Mouse (Mus musculus) neural tube, embryonic 13.5 days (tissue): ENCODE data around the gene Dohh. TPM values are rescaled to one million over a fixed set of nuclear protein-coding genes. Genes with fewer than 3 reads are reported as not detected.

ENCODE experiments used
- ATAC-seq: fragments of 200-750 bp; cut with Nextera tagmentation; 2 replicates; pipeline ENCODE4 v1.8.0; 2017; ENCODE audit warnings: low read depth, mild to moderate bottlenecking, moderate TSS enrichment, moderate library complexity
- H3K27ac ChIP-seq: fragments of 300-500 bp; sonication (generic); replicated peaks from 2 replicates; pipeline ENCODE4 v1.5.1; 2015; ENCODE audit warnings: moderate library complexity, mild to moderate bottlenecking, inconsistent platforms
- H3K27me3 ChIP-seq: fragments of 300-500 bp; sonication (generic); 2 replicates; pipeline ENCODE4 v1.6.1; 2015; ENCODE audit warnings: mild to moderate bottlenecking, inconsistent platforms
- H3K36me3 ChIP-seq: fragments of 300-500 bp; sonication (generic); 2 replicates; pipeline ENCODE4 v1.6.1; 2015; ENCODE audit warnings: mild to moderate bottlenecking, inconsistent platforms
- H3K4me1 ChIP-seq: fragments of 300-500 bp; sonication (generic); replicated peaks from 2 replicates; pipeline ENCODE4 v1.6.1; 2015; ENCODE audit warnings: inconsistent platforms
- H3K4me2 ChIP-seq: fragments of 300-500 bp; sonication (generic); 2 replicates; pipeline ENCODE4 v1.6.1; 2015; ENCODE audit warnings: inconsistent platforms, mild to moderate bottlenecking, moderate library complexity
- H3K4me3 ChIP-seq: fragments of 300-500 bp; sonication (generic); 2 replicates; pipeline ENCODE4 v1.5.1; 2015; ENCODE audit warnings: mild to moderate bottlenecking, inconsistent platforms
- H3K9ac ChIP-seq: fragments of 300-500 bp; sonication (generic); 2 replicates; pipeline ENCODE4 v1.6.1; 2015; ENCODE audit warnings: moderate library complexity, mild to moderate bottlenecking, inconsistent platforms
- H3K9me3 ChIP-seq: fragments of 300-500 bp; sonication (generic); 2 replicates; pipeline ENCODE4 v1.6.1; 2016; ENCODE audit warnings: inconsistent platforms
- WGBS: fragments of 180-500 bp; shearing (Covaris S2); methylation state at CpG from one replicate; pipeline ENCODE4 v1.1.7; 2015; 5-methylcytosine and 5-hydroxymethylcytosine counted together
- polyA plus RNA-seq: library from polyadenylated mRNA; unstranded; fragments of >200 nt; fragmentation: Nextera tagmentation; extraction: Ambion mirVana; gene quantifications from 2 replicates; pipeline ENCODE4 v1.2.1, GENCODE M21; 2015

The Dohh gene
- polyA plus RNA-seq, 1 experiment from 2014 or later: 75.2 TPM

DNA sequence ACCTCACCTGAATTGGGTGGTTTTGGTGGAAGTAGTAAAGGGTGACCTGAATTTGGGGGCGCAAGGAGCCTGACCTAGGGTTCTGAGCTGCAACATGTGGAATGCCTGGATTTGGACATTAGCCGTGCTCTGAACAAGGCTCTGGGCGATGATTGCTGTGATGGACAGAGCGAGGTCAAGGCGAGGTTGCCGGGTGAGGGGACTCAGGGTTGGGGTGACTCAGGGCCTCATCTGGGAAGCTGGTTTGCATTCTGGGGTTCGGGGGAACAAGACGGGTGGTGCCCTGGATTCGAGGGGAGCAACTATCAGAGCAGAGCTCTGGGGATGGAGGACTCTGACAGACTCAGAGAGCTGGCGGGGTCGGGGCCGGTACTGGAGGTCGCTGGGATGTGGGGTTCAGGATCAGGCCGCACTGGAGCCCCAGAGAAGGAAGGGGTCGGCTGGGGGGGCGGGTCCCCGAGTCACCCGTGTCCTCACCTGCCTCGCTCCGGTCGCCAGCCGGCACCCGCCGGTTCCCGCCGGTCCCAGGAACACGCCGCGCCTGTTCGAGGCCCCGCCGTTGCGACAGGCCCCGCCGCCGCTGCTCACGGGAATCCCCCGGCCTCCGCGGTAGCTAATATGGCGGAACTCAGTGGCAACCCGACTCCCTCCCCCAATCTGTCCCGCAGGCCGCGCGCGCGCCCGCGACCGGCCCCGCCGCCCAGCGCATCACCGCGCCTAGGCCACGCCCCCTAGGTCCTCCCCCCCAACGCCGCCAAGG lies 6.3 kb upstream of the Dohh start, which contains the start of gene Fzr1:
Gene Fzr1, minus strand, starts transcription at position 724 of the 760 bp plus-strand sequence.
- H3K36me3 ChIP-seq: peaks cover 22% of the 10 kb centered on the region
- peak; percentile 69 for ATAC-seq

DNA sequence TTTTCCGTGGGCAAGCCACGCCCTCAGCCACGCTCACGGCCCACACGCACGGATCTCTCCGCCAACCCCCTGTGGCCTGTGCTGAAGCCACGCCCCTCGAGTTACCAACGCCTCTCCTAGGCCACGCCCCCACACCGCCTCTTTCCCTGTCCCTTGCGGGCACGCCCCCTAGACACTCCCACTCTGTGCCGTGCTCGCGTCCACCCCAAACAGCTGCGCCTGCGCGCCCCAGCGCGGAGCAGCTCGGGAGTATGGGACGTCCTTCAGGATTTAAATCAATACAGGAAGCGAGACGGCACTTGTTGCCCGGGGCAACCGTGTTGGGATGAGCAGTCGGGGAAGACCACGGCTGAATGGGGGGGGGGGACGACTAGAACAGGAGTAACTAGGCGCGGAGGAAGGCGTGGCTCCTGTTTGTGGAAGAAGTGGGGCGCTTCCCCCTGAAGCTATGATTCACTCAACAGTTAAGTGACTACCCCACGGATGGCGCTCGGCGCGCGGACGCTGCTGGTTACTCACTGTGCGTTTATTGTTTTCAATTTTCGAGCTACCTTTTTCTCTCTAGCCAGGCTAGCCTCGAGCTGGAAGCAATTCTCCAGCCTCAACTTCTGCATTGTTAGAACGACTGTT lies 5.6 kb upstream of the Dohh start:
- no peaks in the 10 kb centered on the region for H3K27me3 ChIP-seq
- WGBS: under 1% methylated on average over 46 of the region's 46 CpGs
- peaks cover 33% of the 10 kb centered on the region for H3K4me1 ChIP-seq
- peak overlapping the region; percentile 57 for H3K9ac ChIP-seq
- peak overlapping the region; percentile 71 for H3K4me3 ChIP-seq
- H3K36me3 ChIP-seq: peaks cover 15% of the 10 kb centered on the region
- H3K4me2 ChIP-seq: peak overlapping the region; percentile 59
- peak; percentile 96 for ATAC-seq
- H3K9me3 ChIP-seq: no peaks in the 10 kb centered on the region
- H3K27ac ChIP-seq: peak overlapping the region; percentile 79

More for the DNA sequence above, 6.3 kb upstream of the Dohh start, which contains the start of gene Fzr1:
- peak within 1 kb of the TSS; percentile 86 for H3K4me2 ChIP-seq
- no peaks in the 10 kb centered on the region for H3K9me3 ChIP-seq
- H3K9ac ChIP-seq: peak within 1 kb of the TSS; percentile 86
- WGBS: under 1% methylated on average over 56 of the region's 59 CpGs
- H3K27ac ChIP-seq: peak within 1 kb of the TSS; percentile 79
- peaks cover 38% of the 10 kb centered on the region for H3K4me1 ChIP-seq
- H3K4me3 ChIP-seq: peak within 1 kb of the TSS; percentile 71
- no peaks in the 10 kb centered on the region for H3K27me3 ChIP-seq

DNA sequence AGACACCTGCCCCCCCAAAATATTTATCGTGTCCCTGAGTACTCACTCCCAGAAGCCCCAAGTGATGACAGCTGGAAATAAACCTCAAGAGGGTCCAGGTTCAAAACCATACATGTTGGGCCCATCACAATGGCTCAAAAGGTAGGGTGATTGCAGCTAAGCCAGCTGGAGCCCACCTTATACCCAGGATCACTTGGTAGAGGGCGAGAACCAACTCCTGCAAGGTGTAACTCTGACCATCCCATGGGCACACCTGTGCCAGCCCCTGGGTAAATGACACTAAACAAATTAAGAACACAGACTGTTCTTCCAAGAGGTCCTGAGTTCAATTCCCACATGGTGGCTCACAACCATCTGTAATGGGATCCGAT lies 5.1 kb upstream of the Dohh start:
- peak overlapping the region; percentile 66 for H3K27ac ChIP-seq
- H3K4me1 ChIP-seq: peaks cover 29% of the 10 kb centered on the region
- ATAC-seq: peak; percentile 1
- H3K27me3 ChIP-seq: no peaks in the 10 kb centered on the region
- H3K4me3 ChIP-seq: peak overlapping the region; percentile 71
- H3K4me2 ChIP-seq: peak overlapping the region; percentile 59
- 59% methylated on average over 3 of the region's 3 CpGs for WGBS
- peak overlapping the region; percentile 57 for H3K9ac ChIP-seq
- no peaks in the 10 kb centered on the region for H3K9me3 ChIP-seq
- peaks cover 10% of the 10 kb centered on the region for H3K36me3 ChIP-seq

DNA sequence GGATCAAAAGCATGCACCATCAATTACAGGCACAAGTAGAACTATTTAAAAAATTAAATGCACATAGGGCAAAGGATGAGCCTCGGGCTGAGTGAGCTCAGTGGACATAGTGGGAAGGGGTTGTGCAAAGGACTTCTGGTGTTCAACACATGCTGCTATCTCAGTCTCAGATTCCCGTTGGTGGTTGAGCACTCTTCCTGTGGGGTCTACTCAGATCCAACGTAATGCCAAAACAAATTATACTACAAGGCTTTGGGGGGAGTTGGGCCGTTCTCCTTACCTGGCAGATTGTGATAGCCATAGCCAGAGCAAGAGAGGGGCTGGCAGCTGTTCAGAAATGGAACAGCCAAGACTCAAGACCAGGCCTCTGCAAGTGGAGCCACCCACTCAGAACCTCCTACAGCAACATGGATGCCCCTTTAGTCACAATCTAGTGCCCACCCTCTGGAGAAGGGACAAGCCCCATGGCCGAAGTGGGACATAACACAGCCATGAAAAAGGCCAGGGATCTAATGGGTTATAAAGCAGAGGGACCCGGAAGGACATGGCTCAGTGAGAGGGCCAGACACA lies 4.3 kb upstream of the Dohh start:
- no peaks in the 10 kb centered on the region for H3K9me3 ChIP-seq
- H3K27ac ChIP-seq: no peak overlapping the region
- H3K4me2 ChIP-seq: no peak overlapping the region
- ATAC-seq: no peak
- no peak overlapping the region for H3K4me3 ChIP-seq
- no peak overlapping the region for H3K9ac ChIP-seq
- H3K27me3 ChIP-seq: no peaks in the 10 kb centered on the region
- 90% methylated on average over 6 of the region's 6 CpGs for WGBS
- H3K36me3 ChIP-seq: peaks cover 7% of the 10 kb centered on the region; the same call in 1 of the 2 replicates
- H3K4me1 ChIP-seq: peaks cover 31% of the 10 kb centered on the region

DNA sequence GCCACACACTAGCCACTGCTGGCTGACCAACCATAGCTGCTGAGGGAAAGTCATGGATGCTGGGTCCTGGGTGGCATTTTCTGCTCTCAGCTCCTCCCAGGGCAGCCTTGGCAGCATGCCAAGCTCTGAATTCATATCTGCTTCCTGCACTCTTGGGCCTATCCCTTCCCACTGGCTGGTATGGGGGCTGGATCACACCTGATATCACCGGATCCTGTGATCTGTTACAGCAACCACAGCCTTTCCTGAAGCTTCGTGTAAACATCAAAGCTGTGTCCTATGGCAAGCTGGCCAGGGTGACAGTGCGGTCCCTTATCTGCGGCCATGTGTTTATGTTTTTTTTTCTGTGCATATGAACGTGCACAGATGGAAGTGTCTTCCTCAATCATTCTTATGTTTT lies 2.2 kb upstream of the Dohh start:
- Histone ChIP-seq H3K4me1 (peaks cover 27% of the 10 kb centered on the region), H3K36me3 (peaks cover 14% of the 10 kb centered on the region), H3K9ac (0 out of 2 replicates have a peak overlapping the region, but pooled peaks have one; percentile 32), H3K9me3 (no peaks in the 10 kb centered on the region), H3K27ac (peak overlapping the region; percentile 28; the same call in 1 of the 2 replicates), H3K4me3 (no peak overlapping the region), H3K4me2 (no peak overlapping the region), H3K27me3 (no peaks in the 10 kb centered on the region)
- 87% methylated on average over 5 of the region's 5 CpGs for WGBS
- no peak for ATAC-seq

DNA sequence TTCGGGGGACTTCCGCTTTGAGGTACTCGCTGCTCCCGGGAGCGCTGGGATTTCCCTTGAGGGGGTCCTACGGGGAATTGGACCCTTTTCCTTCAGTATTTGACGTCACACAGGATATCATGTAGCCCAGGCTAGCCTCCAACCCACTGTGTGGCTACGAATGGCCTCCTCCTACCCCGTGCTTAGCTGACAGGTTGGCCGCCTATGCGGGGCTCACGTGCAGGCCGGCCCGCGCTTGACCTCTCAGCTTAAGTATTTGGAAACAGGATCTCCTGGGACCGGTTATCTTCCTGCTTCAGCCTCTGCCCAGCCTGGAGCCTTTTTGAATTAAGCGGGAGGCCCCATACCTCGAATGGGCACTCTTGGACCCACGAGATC lies 366 bp downstream of the Dohh start:
- peak overlapping the region; percentile 85 for H3K4me3 ChIP-seq
- ATAC-seq: peak; percentile 24
- peak overlapping the region; percentile 91 for H3K4me2 ChIP-seq
- no peaks in the 10 kb centered on the region for H3K27me3 ChIP-seq
- H3K9me3 ChIP-seq: no peaks in the 10 kb centered on the region
- peak overlapping the region; percentile 87 for H3K27ac ChIP-seq
- H3K4me1 ChIP-seq: peaks cover 18% of the 10 kb centered on the region
- H3K9ac ChIP-seq: peak overlapping the region; percentile 83
- H3K36me3 ChIP-seq: peaks cover 33% of the 10 kb centered on the region
- WGBS: under 1% methylated on average over 19 of the region's 19 CpGs

DNA sequence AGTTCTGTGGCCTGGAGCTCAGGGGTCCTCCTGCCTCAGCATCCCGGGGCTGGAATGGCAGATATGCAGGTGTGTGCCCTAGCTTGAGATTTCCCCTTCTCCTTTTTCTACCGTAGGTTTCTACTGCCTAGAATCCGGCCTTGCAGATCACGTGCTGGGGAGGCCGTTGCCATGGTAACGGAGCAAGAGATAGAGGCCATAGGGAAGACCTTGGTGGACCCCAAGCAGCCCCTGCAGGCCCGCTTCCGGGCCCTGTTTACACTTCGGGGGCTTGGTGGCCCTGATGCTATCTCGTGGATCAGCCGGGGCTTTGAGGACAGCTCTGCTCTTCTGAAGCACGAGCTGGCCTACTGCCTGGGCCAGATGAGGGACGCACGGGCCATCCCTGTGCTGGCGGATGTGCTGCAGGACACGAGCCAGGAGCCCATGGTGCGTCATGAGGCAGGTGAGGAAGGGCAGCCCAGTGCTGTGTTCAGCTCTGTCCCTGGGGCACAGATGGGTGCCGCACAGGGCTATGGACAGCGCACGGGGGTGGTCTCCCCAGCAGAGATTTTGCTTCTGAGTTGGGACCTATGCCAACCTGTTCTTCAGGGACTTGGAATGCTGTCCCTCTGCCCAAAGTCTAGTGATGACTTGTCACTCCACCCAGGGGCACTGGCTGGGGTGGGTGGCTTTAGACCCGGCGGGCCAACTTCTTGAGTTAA lies 1.5 kb downstream of the Dohh start:
- Histone ChIP-seq H3K4me2 (peak overlapping the region; percentile 91), H3K27me3 (no peaks in the 10 kb centered on the region), H3K4me1 (peaks cover 21% of the 10 kb centered on the region), H3K9ac (peak overlapping the region; percentile 83; the same call in 1 of the 2 replicates), H3K27ac (no peak overlapping the region), H3K4me3 (peak overlapping the region; percentile 85; the same call in 1 of the 2 replicates), H3K9me3 (no peaks in the 10 kb centered on the region), H3K36me3 (peaks cover 36% of the 10 kb centered on the region)
- ATAC-seq: no peak
- WGBS: 82% methylated on average over 22 of the region's 22 CpGs

DNA sequence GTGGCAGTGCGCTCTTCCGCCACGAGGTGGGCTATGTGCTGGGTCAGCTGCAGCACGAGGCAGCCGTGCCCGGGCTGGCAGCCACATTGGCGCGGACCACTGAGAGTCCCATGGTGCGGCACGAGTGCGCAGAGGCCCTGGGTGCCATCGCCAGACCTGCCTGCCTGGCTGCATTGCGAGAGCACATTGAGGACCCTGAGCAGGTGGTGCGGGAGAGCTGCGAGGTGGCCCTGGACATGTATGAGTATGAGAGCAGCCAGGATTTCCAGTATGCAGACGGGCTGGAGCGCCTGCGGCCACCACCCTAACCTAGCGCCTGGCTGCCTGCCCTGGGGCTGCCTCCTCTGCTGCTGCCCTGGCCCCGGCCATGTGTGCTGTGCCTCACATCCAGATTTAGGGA lies 3.5 kb downstream of the Dohh start:
- peaks cover 41% of the 10 kb centered on the region for H3K36me3 ChIP-seq
- WGBS: 95% methylated on average over 20 of the region's 20 CpGs
- no peaks in the 10 kb centered on the region for H3K27me3 ChIP-seq

DNA sequence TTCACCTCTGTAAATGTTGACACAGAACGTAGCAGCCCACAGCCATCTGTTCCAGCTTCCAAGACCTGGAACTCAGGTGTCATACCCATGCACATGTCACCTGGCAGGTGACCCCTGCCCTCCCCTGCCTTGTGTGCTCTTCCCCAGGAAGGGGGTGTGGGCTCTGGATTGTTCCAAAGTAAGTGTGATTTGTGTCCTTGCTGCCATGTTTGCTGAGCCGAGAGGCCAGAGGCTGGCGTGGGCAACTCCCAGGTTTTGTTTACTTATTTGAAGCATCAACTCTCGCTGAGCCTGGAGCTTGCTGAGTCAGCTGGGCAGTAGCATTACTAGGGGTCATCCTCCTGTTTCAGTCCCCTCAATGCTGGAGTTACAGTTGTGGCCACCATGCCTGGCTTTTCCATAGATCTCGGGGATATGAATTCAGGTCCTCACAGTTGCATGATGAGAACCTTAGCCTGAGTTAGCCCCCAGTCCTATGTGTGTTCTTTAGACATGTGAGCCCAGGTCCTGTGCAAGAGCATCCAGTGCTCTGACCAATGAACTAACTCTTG lies 4.4 kb downstream of the Dohh start, which contains the start of gene Gm48552:
Gene Gm48552, plus strand, starts transcription at position 501 of the 551 bp plus-strand sequence.
- H3K9ac ChIP-seq: peak within 1 kb of the TSS; percentile 49
- H3K4me1 ChIP-seq: peaks cover 31% of the 10 kb centered on the region
- H3K27ac ChIP-seq: no peak within 1 kb of the TSS; the same call in 1 of the 2 replicates
- 87% methylated on average over 5 of the region's 5 CpGs for WGBS
- H3K9me3 ChIP-seq: no peaks in the 10 kb centered on the region
- H3K36me3 ChIP-seq: peaks cover 41% of the 10 kb centered on the region
- H3K4me2 ChIP-seq: no peak within 1 kb of the TSS
- H3K27me3 ChIP-seq: no peaks in the 10 kb centered on the region
- no peak within 1 kb of the TSS for H3K4me3 ChIP-seq
- ATAC-seq: no peak

More for the DNA sequence above, 3.5 kb downstream of the Dohh start:
- Histone ChIP-seq H3K27ac (no peak overlapping the region), H3K9me3 (no peaks in the 10 kb centered on the region), H3K4me2 (no peak overlapping the region), H3K4me1 (peaks cover 22% of the 10 kb centered on the region), H3K4me3 (no peak overlapping the region), H3K9ac (no peak overlapping the region)
- no peak for ATAC-seq

DNA sequence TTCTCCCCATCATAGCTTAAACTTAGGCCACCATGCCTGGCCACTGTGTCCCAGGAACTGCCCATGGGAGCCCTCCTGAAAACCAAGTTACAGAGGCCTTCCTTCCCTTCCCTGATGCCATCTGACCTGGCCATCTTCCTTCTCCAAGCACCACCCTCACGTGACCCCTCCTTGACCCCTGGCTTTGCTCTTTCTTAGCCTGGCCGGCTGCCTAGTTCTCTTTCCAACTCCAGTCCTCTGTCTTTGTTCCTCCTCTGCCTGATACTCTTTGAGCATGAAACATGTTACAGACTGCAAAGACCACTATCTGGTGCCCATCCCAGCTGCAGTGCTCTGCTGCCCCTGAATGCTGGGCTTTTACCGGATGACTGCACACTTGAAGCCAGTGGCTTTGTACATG lies 5.1 kb downstream of the Dohh start:
- 45% methylated on average over 3 of the region's 3 CpGs for WGBS
- peaks cover 37% of the 10 kb centered on the region for H3K4me1 ChIP-seq
- peak overlapping the region; percentile 49 for H3K9ac ChIP-seq
- H3K4me2 ChIP-seq: no peak overlapping the region
- no peak overlapping the region for H3K4me3 ChIP-seq
- no peak overlapping the region; the same call in 1 of the 2 replicates for H3K27ac ChIP-seq
- no peak for ATAC-seq
- peaks cover 41% of the 10 kb centered on the region for H3K36me3 ChIP-seq
- no peaks in the 10 kb centered on the region for H3K9me3 ChIP-seq
- H3K27me3 ChIP-seq: no peaks in the 10 kb centered on the region
